Comparison of ENCODE assay signal across 8 mouse cellular contexts in genomic region chr6:128362381-128363006, GRCm38 (mm10). TPM values are rescaled to one million over a fixed set of nuclear protein-coding genes. Genes with fewer than 3 reads are reported as not detected.
DNase-seq lines count a peak whose midpoint lies in the region; ATAC-seq and TF ChIP-seq lines count a peak whose summit lies in the region.

Gene Rhno1, minus strand, starts transcription at chr6:128362911.
Gene Foxm1, plus strand, starts transcription at chr6:128362967.

- DNase-seq in ES-E14 (ENCODE audit: low read depth, low spot score): peak; percentile 47
- DNase-seq in cerebellum, adult 11-12 months: peak; percentile 82
- DNase-seq in heart, postnatal 25 days (ENCODE audit: low spot score): peak; percentile 79
- DNase-seq in layer of hippocampus, adult 18-20 months (ENCODE audit: low spot score in 2 of 2): peak; percentile 58 to 82
- peak; percentile 84 for DNase-seq in lung, adult 2 months
- DNase-seq in testis, postnatal 14 days (ENCODE audit: low spot score): peak; percentile 89

- no peak for TF ChIP-seq CTCF in lung, adult 2 months (IDR thresholded peaks at IDR 0.05; ENCODE audit: insufficient read depth, low read length)

- peaks cover 1 to 21% of the 10 kb centered on the region in 2 experiments; a peak in 2 of 4 replicates for H3K4me1 ChIP-seq in ES-E14 (ENCODE audit: control insufficient read depth in 2 of 2, insufficient read depth in 2 of 2, low read length in 2 of 2, poor library complexity in 1 of 2)
- H3K4me1 ChIP-seq in forebrain, embryonic 15.5 days: peaks cover 35% of the 10 kb centered on the region
- H3K4me1 ChIP-seq in lung, adult 2 months (ENCODE audit: control insufficient read depth, insufficient read depth, low read length): peaks cover 3% of the 10 kb centered on the region; the same call in 1 of the 2 replicates
- H3K4me1 ChIP-seq in neural tube, embryonic 15.5 days: peaks cover 36% of the 10 kb centered on the region

- H3K27ac ChIP-seq in ES-E14 (ENCODE audit: insufficient read depth, low read depth, low read length, poor library complexity, severe bottlenecking): peak within 1 kb of the TSS; percentile 69
- H3K27ac ChIP-seq in forebrain, embryonic 15.5 days (replicated peaks): peak within 1 kb of the TSS; percentile 93
- H3K27ac ChIP-seq in neural tube, embryonic 15.5 days (replicated peaks): peak within 1 kb of the TSS; percentile 88

- intact Hi-C loops in heart, postnatal 25 days (cut with DNase I): loop anchor here (5.0 kb wide), 1 partner anchor 50 kb away; no protein-coding TSS in a partner anchor

- WGBS in forebrain, embryonic 15.5 days: under 1% methylated on average over 72 of the region's 76 CpGs
- WGBS in lung, adult 2 months: 1% methylated on average over 63 of the region's 76 CpGs
- under 1% methylated on average over 67 of the region's 76 CpGs for WGBS in neural tube, embryonic 15.5 days

- peak within 1 kb of the TSS; percentile 85 for H3K4me2 ChIP-seq in forebrain, embryonic 15.5 days (replicated peaks)
- H3K4me2 ChIP-seq in neural tube, embryonic 15.5 days: peak within 1 kb of the TSS; percentile 100

- no peaks in the 10 kb centered on the region for H3K27me3 ChIP-seq in forebrain, embryonic 15.5 days
- no peaks in the 10 kb centered on the region for H3K27me3 ChIP-seq in neural tube, embryonic 15.5 days (replicated peaks)

- no peaks in the 10 kb centered on the region for H3K9me3 ChIP-seq in ES-E14 (ENCODE audit: control insufficient read depth, insufficient read depth, low read depth, low read length)
- H3K9me3 ChIP-seq in forebrain, embryonic 15.5 days: no peaks in the 10 kb centered on the region
- no peaks in the 10 kb centered on the region for H3K9me3 ChIP-seq in neural tube, embryonic 15.5 days (replicated peaks)

- ATAC-seq in forebrain, embryonic 15.5 days (replicated peaks): peak; percentile 90
- peak; percentile 92 for ATAC-seq in neural tube, embryonic 15.5 days (ENCODE audit: low FRiP score)

- 0 out of 2 replicates have a peak, but pooled peaks have one; percentile 24 for TF ChIP-seq POLR2A in lung, adult 2 months (IDR thresholded peaks at IDR 0.05; ENCODE audit: borderline replicate concordance, extremely low read depth, low read depth, low read length)

- in situ Hi-C loops in ES-E14 (cut with MboI; ENCODE audit: low sequenced_read_pairs in 2 of 2, unreplicated experiment in 2 of 2): no loop called here

- H3K4me3 ChIP-seq in ES-E14 (ENCODE audit: insufficient read depth in 1 of 2, low read depth in 1 of 2, low read length in 2 of 2, poor library complexity in 1 of 2, severe bottlenecking in 1 of 2): peak within 1 kb of the TSS; percentile 94 to 95
- H3K4me3 ChIP-seq in forebrain, embryonic 15.5 days: peak within 1 kb of the TSS; percentile 93
- peak within 1 kb of the TSS; percentile 67 for H3K4me3 ChIP-seq in lung, adult 2 months (replicated peaks; ENCODE audit: extremely low read depth, low read depth, low read length)
- peak within 1 kb of the TSS; percentile 81 for H3K4me3 ChIP-seq in neural tube, embryonic 15.5 days (replicated peaks)

- peak within 1 kb of the TSS; percentile 93 for H3K9ac ChIP-seq in ES-E14 (ENCODE audit: insufficient read depth, low read depth, low read length, poor library complexity, severe bottlenecking)
- H3K9ac ChIP-seq in forebrain, embryonic 15.5 days (replicated peaks): peak within 1 kb of the TSS; percentile 89
- peak within 1 kb of the TSS; percentile 75 for H3K9ac ChIP-seq in neural tube, embryonic 15.5 days (replicated peaks)

- peaks cover 22% of the 10 kb centered on the region for H3K36me3 ChIP-seq in ES-E14 (ENCODE audit: control insufficient read depth, insufficient read depth, low read length, poor library complexity, severe bottlenecking)
- H3K36me3 ChIP-seq in forebrain, embryonic 15.5 days: peaks cover 17% of the 10 kb centered on the region
- H3K36me3 ChIP-seq in neural tube, embryonic 15.5 days: peaks cover 12% of the 10 kb centered on the region

TF ChIP-seq in ES-E14, 5 proteins besides CTCF, POLR2A, EP300 and RAD21:
- TF ChIP-seq ZNF384 (IDR thresholded peaks at IDR 0.05; ENCODE audit: low read depth, low read length): no peak
- TF ChIP-seq HCFC1 (IDR thresholded peaks at IDR 0.05; ENCODE audit: borderline replicate concordance, insufficient read depth, low read length): no peak

RNA-seq across cellular contexts. Expression of gene Rhno1, which starts in this region (rescaled TPM):
- total RNA-seq in ES-E14 (2012; rRNA removed): 31.1 and 31.9 TPM in 2 replicates
- 135 and 140 TPM in 2 replicates for polyA plus RNA-seq in forebrain, embryonic 15.5 days (2015; fragmentation: Nextera tagmentation; extraction: Ambion mirVana)
- total RNA-seq in heart, postnatal 25 days (2021): 1 to 10 TPM; 8.5 to 9.8 TPM
- 10 to 100 TPM; 21.5 to 23.4 TPM for total RNA-seq in layer of hippocampus, adult 18-20 months (2021)
- polyA plus RNA-seq in lung, adult 2 months (2012; rRNA removed): 8.1 and 11.8 TPM in 2 replicates
- 72.2 and 85.9 TPM in 2 replicates for polyA plus RNA-seq in neural tube, embryonic 15.5 days (2015; fragmentation: Nextera tagmentation; extraction: Ambion mirVana)

RNA-seq across cellular contexts. Expression of gene Foxm1, which starts in this region (rescaled TPM):
- 24.1 and 36.4 TPM in 2 replicates for total RNA-seq in ES-E14 (2012; rRNA removed)
- polyA plus RNA-seq in forebrain, embryonic 15.5 days (2015; fragmentation: Nextera tagmentation; extraction: Ambion mirVana): 21.0 and 25.2 TPM in 2 replicates
- 1 to 10 TPM; 1.5 to 1.6 TPM for total RNA-seq in heart, postnatal 25 days (2021)
- 1 to 10 TPM in 1 of 2 experiments, under 1 TPM in 1; 0.84 to 1.3 TPM for total RNA-seq in layer of hippocampus, adult 18-20 months (2021)
- polyA plus RNA-seq in lung, adult 2 months (2012; rRNA removed): 3.0 and 5.5 TPM in 2 replicates
- 5.3 and 11.7 TPM in 2 replicates for polyA plus RNA-seq in neural tube, embryonic 15.5 days (2015; fragmentation: Nextera tagmentation; extraction: Ambion mirVana)

Comparison
In these comparisons a context has a peak if more than half of its experiments do, and no peak if none do; other contexts are left out.
1. Peak in every context shown above with its lines: DNase-seq, ATAC-seq, H3K4me3 ChIP-seq and H3K27ac ChIP-seq.